Mouse (Mus musculus): Measurements from ENCODE around the gene Hist2h2ab.
A peak's percentile ranks its signal among the peaks of the same experiment; 100 is the strongest.
"Not testable (repeated sequence)": the region's sequence is repeated elsewhere in the genome, so short reads cannot be mapped to it uniquely, and the experiment has no call there.

The Hist2h2ab gene

GRCm38 (mm10) chr3:96195616-96196313, 23.9 kb upstream of the Hist2h2ab start:
- peak; percentile 41 for TF ChIP-seq CTCF (conservative IDR thresholded peaks at IDR 0.05; ENCODE audit: low read length)
- TF ChIP-seq POU5F1 (IDR thresholded peaks at IDR 0.05; ENCODE audit: borderline replicate concordance, low read length): no peak
- no peak for TF ChIP-seq NANOG (IDR thresholded peaks at IDR 0.05; ENCODE audit: borderline replicate concordance, low read length)
- Histone ChIP-seq H3K4me3 (replicated peaks; ENCODE audit: low read length) (peak overlapping the region; percentile 94), H3K36me3 (ENCODE audit: insufficient read depth, low read length) (no peaks in the 10 kb centered on the region), H3K27me3 (ENCODE audit: insufficient read depth, low read length) (peaks cover 24% of the 10 kb centered on the region), H3K9me3 (ENCODE audit: low read length) (no peaks in the 10 kb centered on the region), H3K4me1 (replicated peaks; ENCODE audit: low read depth, low read length) (peaks cover 47% of the 10 kb centered on the region)

- peak overlapping the region; percentile 94 for H3K4me3 ChIP-seq (replicated peaks; ENCODE audit: low read length)
- H3K9me3 ChIP-seq (ENCODE audit: low read length): no peaks in the 10 kb centered on the region
- H3K4me1 ChIP-seq (replicated peaks; ENCODE audit: low read depth, low read length): peaks cover 47% of the 10 kb centered on the region
- no peak for TF ChIP-seq POU5F1 (IDR thresholded peaks at IDR 0.05; ENCODE audit: borderline replicate concordance, low read length)
- TF ChIP-seq CTCF (conservative IDR thresholded peaks at IDR 0.05; ENCODE audit: low read length): no peak
- TF ChIP-seq NANOG (IDR thresholded peaks at IDR 0.05; ENCODE audit: borderline replicate concordance, low read length): no peak
- H3K27me3 ChIP-seq (ENCODE audit: insufficient read depth, low read length): peaks cover 24% of the 10 kb centered on the region
- H3K36me3 ChIP-seq (ENCODE audit: insufficient read depth, low read length): no peaks in the 10 kb centered on the region
Observed at GRCm38 (mm10) chr3:96196437-96197128, 23.1 kb upstream of the Hist2h2ab start.

DNA sequence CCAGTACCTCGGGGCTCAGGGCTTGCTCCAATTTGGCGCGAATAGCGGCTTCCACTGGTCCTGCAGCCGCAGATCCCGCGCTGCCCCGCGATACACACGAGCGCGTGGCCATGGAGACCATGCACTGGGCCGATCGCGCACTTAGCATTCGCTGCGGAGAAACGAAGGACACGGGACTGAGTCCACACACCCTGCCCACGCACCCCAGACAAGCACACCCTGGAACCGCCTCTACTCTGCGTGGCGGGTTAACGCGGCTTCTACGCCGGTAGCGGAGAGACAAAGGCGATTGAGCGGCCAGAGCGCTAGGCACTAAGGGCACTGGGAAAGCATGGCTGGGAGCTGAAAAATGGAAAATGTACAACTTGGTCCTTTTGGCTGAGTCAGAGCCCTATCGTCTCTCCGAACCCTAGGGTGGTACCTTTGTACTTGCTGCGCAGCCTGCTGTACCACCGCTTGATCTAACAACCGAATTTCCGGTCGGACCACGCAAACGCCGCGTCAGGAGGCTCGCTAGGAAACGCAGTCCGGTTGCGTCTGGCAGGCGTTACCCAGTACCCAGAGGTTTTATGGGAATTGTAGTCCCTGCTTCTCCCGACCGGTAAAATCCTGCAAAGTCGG, 22.4 kb upstream of the Hist2h2ab start:
- H3K4me3 ChIP-seq (replicated peaks; ENCODE audit: low read length): peak overlapping the region; percentile 94
- H3K9me3 ChIP-seq (ENCODE audit: low read length): no peaks in the 10 kb centered on the region
- peaks cover 47% of the 10 kb centered on the region for H3K4me1 ChIP-seq (replicated peaks; ENCODE audit: low read depth, low read length)
- H3K36me3 ChIP-seq (ENCODE audit: insufficient read depth, low read length): no peaks in the 10 kb centered on the region
- H3K27me3 ChIP-seq (ENCODE audit: insufficient read depth, low read length): peaks cover 21% of the 10 kb centered on the region
- TF ChIP-seq NANOG (IDR thresholded peaks at IDR 0.05; ENCODE audit: borderline replicate concordance, low read length) (no peak), CTCF (conservative IDR thresholded peaks at IDR 0.05; ENCODE audit: low read length) (no peak), POU5F1 (IDR thresholded peaks at IDR 0.05; ENCODE audit: borderline replicate concordance, low read length) (no peak)

GRCm38 (mm10) chr3:96198181-96198580, 21.5 kb upstream of the Hist2h2ab start:
- Histone ChIP-seq H3K36me3 (ENCODE audit: insufficient read depth, low read length) (no peaks in the 10 kb centered on the region), H3K27me3 (ENCODE audit: insufficient read depth, low read length) (peaks cover 15% of the 10 kb centered on the region)
- TF ChIP-seq POU5F1 (IDR thresholded peaks at IDR 0.05; ENCODE audit: borderline replicate concordance, low read length) (no peak), CTCF (conservative IDR thresholded peaks at IDR 0.05; ENCODE audit: low read length) (no peak), NANOG (IDR thresholded peaks at IDR 0.05; ENCODE audit: borderline replicate concordance, low read length) (no peak)

DNA sequence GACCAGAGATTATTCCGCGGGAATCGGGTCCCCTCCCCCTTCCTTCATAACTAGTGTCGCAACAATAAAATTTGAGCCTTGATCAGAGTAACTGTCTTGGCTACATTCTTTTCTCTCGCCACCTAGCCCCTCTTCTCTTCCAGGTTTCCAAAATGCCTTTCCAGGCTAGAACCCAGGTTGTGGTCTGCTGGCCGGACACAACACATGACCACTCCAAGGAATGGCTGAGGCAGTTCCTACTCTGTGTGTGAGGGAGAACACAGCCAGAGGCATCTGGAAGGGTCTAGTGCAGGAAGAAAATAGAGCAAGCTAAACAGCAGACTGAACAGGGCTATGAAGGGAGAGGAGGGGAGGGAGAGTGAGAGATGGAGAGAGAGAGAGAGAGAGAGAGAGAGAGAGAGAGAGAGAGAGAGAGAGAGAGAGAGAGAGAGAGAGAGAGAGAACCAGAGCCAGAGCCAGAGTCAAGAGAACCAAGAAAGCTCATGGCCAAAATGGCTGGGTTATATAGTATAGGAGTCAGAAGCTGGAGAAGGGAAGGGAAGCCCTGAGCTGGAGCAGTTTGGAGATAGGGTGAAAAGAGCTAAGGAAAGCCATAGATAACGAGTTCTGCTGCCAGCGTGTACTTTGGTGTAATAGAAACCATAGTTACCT, 20.9 kb upstream of the Hist2h2ab start:
- H3K4me1 ChIP-seq (replicated peaks; ENCODE audit: low read depth, low read length): peaks cover 38% of the 10 kb centered on the region
- 0 out of 2 replicates have a peak overlapping the region, but pooled peaks have one; percentile 26 for H3K4me3 ChIP-seq (replicated peaks; ENCODE audit: low read length)
- not testable (repeated sequence) for H3K9me3 ChIP-seq (ENCODE audit: low read length); H3K36me3 ChIP-seq (ENCODE audit: insufficient read depth, low read length)
- H3K27me3 ChIP-seq (ENCODE audit: insufficient read depth, low read length): peaks cover 10% of the 10 kb centered on the region; the same call in 1 of the 2 replicates

More at GRCm38 (mm10) chr3:96198181-96198580, 21.5 kb upstream of the Hist2h2ab start:
- Histone ChIP-seq H3K4me3 (replicated peaks; ENCODE audit: low read length) (peak overlapping the region; percentile 94), H3K4me1 (replicated peaks; ENCODE audit: low read depth, low read length) (peaks cover 43% of the 10 kb centered on the region), H3K9me3 (ENCODE audit: low read length) (no peaks in the 10 kb centered on the region)

DNA sequence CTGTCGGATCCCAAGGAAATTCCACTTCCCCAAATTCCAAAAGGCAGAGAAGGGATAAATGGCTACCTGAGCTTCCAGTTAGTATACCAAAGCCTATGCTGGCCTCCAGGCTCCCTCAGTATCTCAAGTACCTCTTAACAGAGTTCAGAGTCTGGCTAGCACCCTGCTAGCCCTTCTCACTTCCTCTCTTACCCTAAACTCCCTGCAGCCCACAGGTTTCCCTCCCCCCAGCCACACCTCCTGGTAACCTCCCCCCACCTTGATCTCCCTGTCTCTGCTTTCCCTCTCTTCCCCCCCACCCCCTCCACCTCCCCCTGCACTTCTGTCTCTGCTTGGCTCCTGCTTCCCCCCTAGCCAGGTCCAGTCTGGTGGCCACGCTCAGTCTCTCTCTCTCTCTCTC, 19.9 kb upstream of the Hist2h2ab start:
- Histone ChIP-seq H3K9me3 (ENCODE audit: low read length) (no peaks in the 10 kb centered on the region), H3K4me1 (replicated peaks; ENCODE audit: low read depth, low read length) (peaks cover 34% of the 10 kb centered on the region)
- TF ChIP-seq POU5F1 (IDR thresholded peaks at IDR 0.05; ENCODE audit: borderline replicate concordance, low read length): no peak
- TF ChIP-seq NANOG (IDR thresholded peaks at IDR 0.05; ENCODE audit: borderline replicate concordance, low read length): no peak
- no peak for TF ChIP-seq CTCF (conservative IDR thresholded peaks at IDR 0.05; ENCODE audit: low read length)

GRCm38 (mm10) chr3:96207819-96208218, 11.8 kb upstream of the Hist2h2ab start:
- Histone ChIP-seq H3K9me3 (ENCODE audit: low read length) (no peaks in the 10 kb centered on the region), H3K27me3 (ENCODE audit: insufficient read depth, low read length) (peaks cover 8% of the 10 kb centered on the region; the same call in 1 of the 2 replicates), H3K36me3 (ENCODE audit: insufficient read depth, low read length) (no peaks in the 10 kb centered on the region), H3K4me3 (replicated peaks; ENCODE audit: low read length) (no peak overlapping the region), H3K4me1 (replicated peaks; ENCODE audit: low read depth, low read length) (peaks cover 13% of the 10 kb centered on the region)
- TF ChIP-seq CTCF (conservative IDR thresholded peaks at IDR 0.05; ENCODE audit: low read length): no peak
- no peak for TF ChIP-seq NANOG (IDR thresholded peaks at IDR 0.05; ENCODE audit: borderline replicate concordance, low read length)
- TF ChIP-seq POU5F1 (IDR thresholded peaks at IDR 0.05; ENCODE audit: borderline replicate concordance, low read length): no peak

More for the DNA sequence above, 19.9 kb upstream of the Hist2h2ab start:
- Histone ChIP-seq H3K4me3 (replicated peaks; ENCODE audit: low read length) (no peak overlapping the region), H3K36me3 (ENCODE audit: insufficient read depth, low read length) (no peaks in the 10 kb centered on the region), H3K27me3 (ENCODE audit: insufficient read depth, low read length) (peaks cover 8% of the 10 kb centered on the region; the same call in 1 of the 2 replicates)

DNA sequence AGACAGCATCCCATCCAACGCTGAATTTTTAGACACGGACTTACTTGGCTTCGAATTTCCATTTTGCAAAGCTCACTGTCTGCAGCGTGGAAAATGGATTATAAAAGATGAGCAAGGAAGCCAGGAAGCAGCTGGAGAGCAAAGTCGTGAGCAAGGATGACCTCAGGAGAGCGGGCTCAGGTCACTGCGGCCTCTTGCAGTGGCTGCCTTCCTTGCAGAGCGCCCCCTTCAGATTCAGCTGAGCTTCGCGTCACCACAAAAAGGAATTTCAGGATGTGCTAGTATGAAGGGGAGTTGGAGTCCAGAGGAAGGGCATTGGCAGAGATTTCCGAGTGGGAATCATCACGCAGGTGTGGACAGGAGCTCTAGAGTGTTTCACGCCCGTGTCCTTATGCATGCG, 10.4 kb upstream of the Hist2h2ab start:
- no peak for TF ChIP-seq POU5F1 (IDR thresholded peaks at IDR 0.05; ENCODE audit: borderline replicate concordance, low read length)
- peak; percentile 55 for TF ChIP-seq CTCF (conservative IDR thresholded peaks at IDR 0.05; ENCODE audit: low read length)
- TF ChIP-seq NANOG (IDR thresholded peaks at IDR 0.05; ENCODE audit: borderline replicate concordance, low read length): no peak
- Histone ChIP-seq H3K27me3 (ENCODE audit: insufficient read depth, low read length) (peaks cover 15% of the 10 kb centered on the region), H3K4me3 (replicated peaks; ENCODE audit: low read length) (no peak overlapping the region), H3K9me3 (ENCODE audit: low read length) (no peaks in the 10 kb centered on the region), H3K36me3 (ENCODE audit: insufficient read depth, low read length) (no peaks in the 10 kb centered on the region), H3K4me1 (replicated peaks; ENCODE audit: low read depth, low read length) (peaks cover 13% of the 10 kb centered on the region)
